Mouse (Mus musculus) forebrain, embryonic 14.5 days (tissue): ENCODE measurements around the gene Vps33b. TPM values are rescaled to one million over a fixed set of nuclear protein-coding genes. Genes with fewer than 3 reads are reported as not detected.
A peak's percentile ranks its signal among the peaks of the same experiment; 100 is the strongest.

Experiments used
- ATAC-seq: fragments of 200-750 bp; cut with Nextera tagmentation; 2 replicates; pipeline ENCODE4 v1.8.0; 2017; ENCODE audit warnings: mild to moderate bottlenecking, moderate library complexity
- DNase-seq: peaks from one replicate; pipeline ENCODE4 v3.0.0-alpha.2; 2015; ENCODE audit warnings: low spot score
- H3K27ac ChIP-seq: fragments of 300-500 bp; sonication (generic); 2 replicates; pipeline ENCODE4 v1.5.1; 2014; ENCODE audit warnings: low read depth, mild to moderate bottlenecking, control low read depth, low read length, moderate library complexity
- H3K27me3 ChIP-seq: fragments of 300-500 bp; sonication (generic); replicated peaks from 2 replicates; pipeline ENCODE4 v1.6.1; 2014; ENCODE audit warnings: low read length, control low read depth, mixed read lengths; ENCODE audit not compliant: control insufficient read depth, insufficient read depth
- H3K36me3 ChIP-seq: fragments of 300-500 bp; sonication (generic); 2 replicates; pipeline ENCODE4 v1.6.1; 2014; ENCODE audit warnings: low read length, control low read depth; ENCODE audit not compliant: control insufficient read depth, insufficient read depth
- H3K4me1 ChIP-seq: fragments of 300-500 bp; sonication (generic); 2 replicates; pipeline ENCODE4 v1.6.1; 2014; ENCODE audit warnings: antibody characterized with exemption, low read length, control low read depth; ENCODE audit not compliant: control insufficient read depth, insufficient read depth
- H3K4me2 ChIP-seq: fragments of 300-500 bp; sonication (generic); 2 replicates; pipeline ENCODE4 v1.6.1; 2014; ENCODE audit warnings: mild to moderate bottlenecking, control low read depth, low read length
- H3K4me3 ChIP-seq: fragments of 300-500 bp; sonication (generic); 2 replicates; pipeline ENCODE4 v1.5.1; 2014; ENCODE audit warnings: low read depth, low read length, control low read depth
- H3K9ac ChIP-seq: fragments of 300-500 bp; sonication (generic); 2 replicates; pipeline ENCODE4 v1.6.1; 2014; ENCODE audit warnings: mild to moderate bottlenecking, low read length, control low read depth, moderate library complexity
- H3K9me3 ChIP-seq: fragments of 300-500 bp; sonication (generic); replicated peaks from 2 replicates; pipeline ENCODE4 v1.6.1; 2016; ENCODE audit warnings: low read length, control low read depth, mixed read lengths; ENCODE audit not compliant: control insufficient read depth
- WGBS: fragments of 180-500 bp; shearing (Covaris S2); extraction: QIAGEN DNeasy Blood & Tissue Kit; methylation state at CpG from one replicate; pipeline ENCODE4 v1.1.7; 2014; 5-methylcytosine and 5-hydroxymethylcytosine counted together
- polyA plus RNA-seq: library from polyadenylated mRNA; unstranded; fragments of >200 nt; fragmentation: Nextera tagmentation; extraction: Ambion mirVana; gene quantifications from 2 replicates; pipeline ENCODE4 v1.2.1, GENCODE M21; 2014

The Vps33b gene
- polyA plus RNA-seq, 1 experiment from 2014 or later, result 6.1 TPM

DNA sequence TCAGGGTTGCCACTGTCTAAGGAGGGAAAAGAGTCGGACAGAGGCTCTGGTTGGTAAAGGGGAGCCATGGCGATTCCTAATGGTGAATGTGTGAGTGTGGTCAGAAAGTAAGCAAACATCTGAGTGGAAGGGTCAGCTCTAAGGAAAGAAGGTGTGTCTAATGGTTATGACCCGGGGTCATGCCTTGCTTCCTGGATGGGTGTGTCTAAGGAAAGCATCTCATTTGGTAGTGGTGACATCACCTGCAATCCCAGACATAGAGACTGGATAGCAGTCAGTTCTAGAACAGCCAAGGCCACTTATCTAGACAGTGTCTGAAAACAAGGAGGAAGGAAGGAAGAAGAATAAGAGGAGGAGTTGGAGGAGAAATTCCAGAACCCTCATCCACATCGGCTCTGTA is 65.4 kb downstream of the Vps33b start:
- no peak overlapping the region for H3K9ac ChIP-seq
- H3K27ac ChIP-seq, result no peak overlapping the region
- ATAC-seq (no peak), DNase-seq (no peak)
- no peak overlapping the region for H3K4me2 ChIP-seq
- no peaks in the 10 kb centered on the region for H3K9me3 ChIP-seq
- H3K4me3 ChIP-seq, result no peak overlapping the region
- H3K27me3 ChIP-seq, result no peaks in the 10 kb centered on the region
- WGBS, result 92% methylated on average over 4 of the region's 4 CpGs
- H3K4me1 ChIP-seq, result peaks cover 13% of the 10 kb centered on the region
- peaks cover 80% of the 10 kb centered on the region for H3K36me3 ChIP-seq

DNA sequence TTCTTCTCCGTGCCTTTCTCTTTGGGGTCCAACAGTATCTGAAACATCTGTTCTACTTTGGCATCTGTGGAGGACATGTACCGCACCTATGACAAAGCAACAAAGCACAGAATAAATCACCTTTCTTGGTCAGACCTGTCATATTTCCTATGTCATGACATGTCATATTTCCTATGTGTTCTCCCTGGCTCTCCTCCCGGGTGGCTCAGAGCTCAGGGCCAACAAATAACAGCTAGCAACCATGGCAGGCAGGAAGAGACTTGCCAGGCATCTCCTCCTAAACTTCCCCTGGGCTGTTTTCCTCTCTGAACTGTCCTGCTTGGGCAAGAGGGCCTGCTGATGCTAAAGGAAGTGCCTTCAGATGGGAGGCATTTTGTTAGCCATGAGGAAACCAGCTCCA is 67.5 kb downstream of the Vps33b start:
- H3K9ac ChIP-seq, result no peak overlapping the region
- H3K9me3 ChIP-seq, result no peaks in the 10 kb centered on the region
- H3K4me2 ChIP-seq, result no peak overlapping the region
- no peak overlapping the region for H3K27ac ChIP-seq
- no peak for ATAC-seq
- peaks cover 16% of the 10 kb centered on the region for H3K4me1 ChIP-seq
- H3K4me3 ChIP-seq, result no peak overlapping the region
- no peak for DNase-seq
- no peaks in the 10 kb centered on the region for H3K27me3 ChIP-seq
- 90% methylated on average over 3 of the region's 3 CpGs for WGBS
- H3K36me3 ChIP-seq, result peaks cover 60% of the 10 kb centered on the region

DNA sequence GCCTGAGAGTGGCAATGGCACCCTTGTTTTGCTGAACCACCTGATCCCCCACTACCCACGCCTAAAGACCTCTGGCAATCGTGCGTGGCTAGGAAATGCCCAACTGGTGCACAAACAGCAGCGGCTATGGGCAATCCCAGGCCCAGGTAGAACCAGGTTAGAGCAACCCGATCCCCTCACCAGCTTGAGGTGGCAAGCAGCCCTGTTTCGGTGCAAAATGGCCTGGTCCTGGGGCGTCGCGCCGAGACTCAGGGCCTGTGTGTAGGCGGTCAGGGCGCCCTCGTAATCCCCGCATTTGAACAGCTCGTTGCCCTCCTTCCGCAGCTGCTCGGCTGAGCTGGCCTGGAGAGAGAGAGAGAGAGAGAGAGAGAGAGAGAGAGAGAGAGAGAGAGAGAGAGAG is 69.9 kb downstream of the Vps33b start:
- Histone ChIP-seq H3K36me3 (peaks cover 35% of the 10 kb centered on the region), H3K4me1 (peaks cover 29% of the 10 kb centered on the region), H3K9me3 (no peaks in the 10 kb centered on the region), H3K9ac (peak overlapping the region; percentile 75), H3K4me3 (peak overlapping the region; percentile 54), H3K27ac (0 out of 2 replicates have a peak overlapping the region, but pooled peaks have one; percentile 15), H3K4me2 (peak overlapping the region; percentile 85), H3K27me3 (no peaks in the 10 kb centered on the region)
- 5% methylated on average over 17 of the region's 17 CpGs for WGBS
- DNase-seq (peak; percentile 31), ATAC-seq (no peak)

DNA sequence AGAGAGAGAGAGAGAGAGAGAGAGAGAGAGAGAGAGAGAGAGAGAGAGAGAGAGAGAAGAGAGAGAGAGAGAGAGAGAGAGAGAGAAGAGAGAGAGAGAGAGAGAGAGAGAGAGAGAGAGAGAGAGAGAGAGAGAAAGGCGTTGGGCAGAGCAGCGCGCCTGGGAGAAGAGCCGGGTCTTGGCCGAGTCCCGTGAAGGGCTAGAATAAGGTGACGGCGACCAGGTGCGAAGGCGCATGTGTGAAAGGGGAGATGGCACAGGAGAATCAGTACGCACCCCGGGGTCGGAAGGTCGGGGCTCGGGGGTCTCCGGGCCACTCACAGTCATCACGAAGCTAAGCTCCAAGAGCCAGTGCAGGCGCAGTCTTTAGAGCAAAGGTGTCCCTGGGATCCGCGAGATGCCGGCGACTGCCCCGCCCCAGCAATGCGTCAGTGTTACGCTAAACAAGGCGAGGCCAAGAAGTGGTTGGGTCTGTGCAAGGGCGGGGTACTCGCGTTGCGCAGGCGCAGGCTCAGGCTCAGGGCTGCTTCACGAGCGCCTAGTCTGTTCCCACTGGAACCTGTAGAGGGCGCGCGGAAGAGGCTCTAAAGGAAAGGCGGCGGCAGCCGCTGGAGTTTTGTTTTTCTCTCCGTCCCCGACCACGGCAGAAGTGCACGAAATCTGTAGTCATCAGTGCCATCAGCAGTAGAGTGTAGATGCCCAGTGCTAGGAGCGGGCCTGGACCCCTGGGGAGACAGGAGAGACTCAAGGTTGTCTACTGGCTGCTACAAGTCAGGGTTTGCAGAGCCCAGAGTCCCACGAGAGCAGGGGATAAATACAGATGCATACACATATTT is 70.6 kb downstream of the Vps33b start:
- peak overlapping the region; percentile 86 for H3K27ac ChIP-seq
- no peaks in the 10 kb centered on the region for H3K27me3 ChIP-seq
- WGBS, result under 1% methylated on average over 45 of the region's 45 CpGs
- H3K9ac ChIP-seq, result peak overlapping the region; percentile 75
- peaks cover 29% of the 10 kb centered on the region for H3K4me1 ChIP-seq
- peak overlapping the region; percentile 85 for H3K4me2 ChIP-seq
- peak; percentile 98 for ATAC-seq
- peak; percentile 99 for DNase-seq
- no peaks in the 10 kb centered on the region for H3K9me3 ChIP-seq
- H3K4me3 ChIP-seq, result peak overlapping the region; percentile 54
- peaks cover 29% of the 10 kb centered on the region for H3K36me3 ChIP-seq

DNA sequence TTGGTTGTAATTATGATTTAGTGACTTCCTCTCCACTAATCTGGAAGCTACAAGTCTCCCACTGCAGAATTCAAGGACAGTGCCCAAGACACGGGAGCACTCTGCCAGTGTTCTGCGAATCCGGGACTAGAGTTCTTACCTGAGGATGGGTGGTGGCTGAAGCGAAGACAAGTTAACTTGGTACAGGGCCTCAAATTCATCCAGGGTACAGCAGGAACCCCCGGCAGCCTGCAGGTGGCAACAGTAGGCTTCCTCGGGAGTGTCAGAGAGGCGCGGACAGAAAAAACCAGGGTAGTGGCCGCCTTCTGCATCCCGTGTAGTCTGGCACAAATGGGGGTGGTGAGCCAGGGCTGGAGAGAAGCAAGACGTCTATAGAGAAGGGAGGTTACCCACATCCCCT is 71.3 kb downstream of the Vps33b start, which contains the start of gene Unc45a:
Gene Unc45a, minus strand, starts transcription at position 213 of the 400 bp plus-strand sequence.
- Histone ChIP-seq H3K4me3 (peak within 1 kb of the TSS; percentile 54), H3K36me3 (peaks cover 21% of the 10 kb centered on the region), H3K9me3 (no peaks in the 10 kb centered on the region), H3K4me2 (peak within 1 kb of the TSS; percentile 85), H3K9ac (peak within 1 kb of the TSS; percentile 75), H3K27ac (peak within 1 kb of the TSS; percentile 86), H3K27me3 (no peaks in the 10 kb centered on the region), H3K4me1 (peaks cover 29% of the 10 kb centered on the region)
- ATAC-seq (peak; percentile 42), DNase-seq (peak; percentile 78)
- WGBS, result 1% methylated on average over 11 of the region's 11 CpGs

Other genes starting within 250 kb of the Vps33b start
- gene Zfp710, start 244.8 kb upstream of the Vps33b start, polyA plus RNA-seq, result 17.6 and 18.3 TPM in 2 replicates
- gene Idh2, start 154.3 kb upstream of the Vps33b start, polyA plus RNA-seq, result 315 and 338 TPM in 2 replicates
- gene Sema4b, start 82.8 kb upstream of the Vps33b start, polyA plus RNA-seq, result 11.6 and 12.8 TPM in 2 replicates
- 32.7 and 38.5 TPM in 2 replicates for gene Cib1, start 36.8 kb upstream of the Vps33b start, polyA plus RNA-seq
- gene Gdpgp1, start 36.8 kb upstream of the Vps33b start, polyA plus RNA-seq, result 2.1 and 2.7 TPM in 2 replicates
- gene Ttll13, start 23.3 kb upstream of the Vps33b start, polyA plus RNA-seq, result 0.87 and 1.2 TPM in 2 replicates
- gene Ngrn, start 8.4 kb upstream of the Vps33b start, polyA plus RNA-seq, result 71.2 and 71.8 TPM in 2 replicates
- gene Prc1, start 24.8 kb downstream of the Vps33b start, polyA plus RNA-seq, result 102 and 125 TPM in 2 replicates
- gene Rccd1, start 54.8 kb downstream of the Vps33b start, polyA plus RNA-seq, result 7.0 and 11.4 TPM in 2 replicates
- gene Unc45a, start 71.4 kb downstream of the Vps33b start, polyA plus RNA-seq, result 29.6 and 36.4 TPM in 2 replicates
- gene Hddc3, start 73.5 kb downstream of the Vps33b start, polyA plus RNA-seq, result 27.2 and 30.7 TPM in 2 replicates
- 7.6 and 10.5 TPM in 2 replicates for gene Man2a2, start 101.7 kb downstream of the Vps33b start, polyA plus RNA-seq
- 2.4 and 3.5 TPM in 2 replicates for gene Fes, start 118.3 kb downstream of the Vps33b start, polyA plus RNA-seq
- gene Furin, start 135.8 kb downstream of the Vps33b start, polyA plus RNA-seq, result 3.9 and 4.1 TPM in 2 replicates